Mouse (Mus musculus): ENCODE results near the gene E2f3. TPM values are rescaled to one million over a fixed set of nuclear protein-coding genes. Genes with fewer than 3 reads are reported as not detected.
A peak's percentile ranks its signal among the peaks of the same experiment; 100 is the strongest.

The E2f3 gene
- polyA plus RNA-seq, 1 experiment from 2014 or later: 10.4 TPM

DNA sequence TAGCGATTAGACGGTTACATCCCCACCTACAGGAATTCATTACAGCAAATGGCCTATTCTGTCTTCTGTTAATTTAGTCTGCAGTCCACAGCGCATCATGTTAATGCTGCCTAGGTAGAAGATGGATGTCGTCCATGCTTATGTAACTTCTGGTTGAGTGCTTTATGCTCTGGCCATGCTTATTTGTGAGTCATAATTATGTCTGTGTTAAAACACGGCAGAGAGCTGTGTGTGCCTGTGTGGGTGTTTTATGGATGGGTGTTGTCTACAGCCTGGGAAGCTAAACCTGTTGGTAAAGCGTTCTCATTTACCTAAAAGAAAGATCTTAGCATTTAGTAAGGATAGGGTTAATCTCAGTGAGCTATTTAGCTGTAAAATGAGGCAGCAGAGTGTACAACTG is 26.4 kb upstream of the E2f3 start:
- WGBS (ENCODE audit: insufficient replicate concordance): 79% methylated on average over 6 of the region's 6 CpGs
- Histone ChIP-seq H3K9me3 (replicated peaks; ENCODE audit: control insufficient read depth, low read length) (no peaks in the 10 kb centered on the region), H3K27ac (ENCODE audit: low read depth, low read length) (no peak overlapping the region), H3K36me3 (ENCODE audit: control insufficient read depth, insufficient read depth, low read length) (no peaks in the 10 kb centered on the region), H3K27me3 (ENCODE audit: control insufficient read depth, insufficient read depth, low read length) (no peaks in the 10 kb centered on the region), H3K4me1 (ENCODE audit: control insufficient read depth, insufficient read depth, low read length) (no peaks in the 10 kb centered on the region), H3K4me2 (no peak overlapping the region), H3K9ac (ENCODE audit: low read depth, low read length) (no peak overlapping the region), H3K4me3 (ENCODE audit: low read depth, low read length) (no peak overlapping the region)
- ATAC-seq (replicated peaks; ENCODE audit: insufficient number of reproducible peaks, low FRiP score, low TSS enrichment): no peak

DNA sequence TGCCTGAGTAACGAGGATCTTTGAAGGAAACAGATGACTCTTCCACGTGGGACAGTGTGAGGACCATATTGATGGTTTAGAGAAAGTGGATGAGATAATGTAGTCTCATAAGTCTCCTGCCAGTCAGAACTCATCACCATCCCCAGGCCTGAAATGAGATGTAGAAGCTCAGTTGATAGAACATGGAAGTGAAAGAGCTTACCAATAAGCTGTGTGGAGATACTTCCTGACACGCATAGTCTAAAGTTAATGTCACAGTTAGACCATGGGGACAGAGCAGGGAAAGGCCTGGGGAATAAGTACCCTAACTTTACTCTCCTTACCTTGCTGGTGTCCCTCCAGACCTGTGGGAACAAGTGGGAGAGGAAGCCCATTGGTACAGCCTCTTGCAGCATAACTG is 22.9 kb upstream of the E2f3 start:
- WGBS (ENCODE audit: insufficient replicate concordance): 70% methylated on average over 3 of the region's 3 CpGs
- no peak overlapping the region for H3K9ac ChIP-seq (ENCODE audit: low read depth, low read length)
- no peak overlapping the region for H3K4me2 ChIP-seq
- 0 out of 2 replicates have a peak, but pooled peaks cover 4% of the 10 kb centered on the region for H3K4me1 ChIP-seq (ENCODE audit: control insufficient read depth, insufficient read depth, low read length)
- no peak for ATAC-seq (replicated peaks; ENCODE audit: insufficient number of reproducible peaks, low FRiP score, low TSS enrichment)
- no peak overlapping the region for H3K27ac ChIP-seq (ENCODE audit: low read depth, low read length)
- no peaks in the 10 kb centered on the region for H3K36me3 ChIP-seq (ENCODE audit: control insufficient read depth, insufficient read depth, low read length)
- H3K27me3 ChIP-seq (ENCODE audit: control insufficient read depth, insufficient read depth, low read length): no peaks in the 10 kb centered on the region
- H3K4me3 ChIP-seq (ENCODE audit: low read depth, low read length): no peak overlapping the region
- H3K9me3 ChIP-seq (replicated peaks; ENCODE audit: control insufficient read depth, low read length): no peaks in the 10 kb centered on the region

DNA sequence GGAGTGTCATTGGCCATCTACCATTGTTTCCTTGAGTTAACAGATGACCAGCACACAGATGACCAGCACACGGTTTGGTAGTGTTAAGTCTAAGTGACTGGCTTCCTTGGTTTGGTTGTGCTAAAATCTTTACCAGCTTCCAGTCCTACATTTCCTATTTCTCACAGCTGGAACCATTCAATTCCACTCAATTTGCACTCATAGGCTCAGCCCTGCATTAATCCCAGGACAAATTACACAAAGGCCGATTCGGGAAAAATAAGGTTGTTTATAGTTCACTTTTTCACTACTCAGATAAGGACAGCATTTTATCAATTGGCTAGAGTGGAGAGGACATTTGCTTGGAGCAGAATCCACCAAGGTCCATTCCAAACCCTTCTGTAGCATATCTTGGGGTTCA is 19.6 kb upstream of the E2f3 start:
- Histone ChIP-seq H3K4me3 (ENCODE audit: low read depth, low read length) (no peak overlapping the region), H3K4me2 (no peak overlapping the region), H3K27ac (ENCODE audit: low read depth, low read length) (no peak overlapping the region), H3K27me3 (ENCODE audit: control insufficient read depth, insufficient read depth, low read length) (no peaks in the 10 kb centered on the region), H3K4me1 (ENCODE audit: control insufficient read depth, insufficient read depth, low read length) (peaks cover 9% of the 10 kb centered on the region; the same call in 1 of the 2 replicates), H3K9ac (ENCODE audit: low read depth, low read length) (no peak overlapping the region), H3K36me3 (ENCODE audit: control insufficient read depth, insufficient read depth, low read length) (no peaks in the 10 kb centered on the region), H3K9me3 (replicated peaks; ENCODE audit: control insufficient read depth, low read length) (no peaks in the 10 kb centered on the region)
- no peak for ATAC-seq (replicated peaks; ENCODE audit: insufficient number of reproducible peaks, low FRiP score, low TSS enrichment)
- WGBS (ENCODE audit: insufficient replicate concordance): 83% methylated on average over 3 of the region's 3 CpGs

- no peaks in the 10 kb centered on the region for H3K27me3 ChIP-seq (ENCODE audit: control insufficient read depth, insufficient read depth, low read length)
- H3K9me3 ChIP-seq (replicated peaks; ENCODE audit: control insufficient read depth, low read length): no peaks in the 10 kb centered on the region
- H3K4me2 ChIP-seq: no peak overlapping the region
- H3K4me3 ChIP-seq (ENCODE audit: low read depth, low read length): no peak overlapping the region
- 84% methylated on average over 5 of the region's 5 CpGs for WGBS (ENCODE audit: insufficient replicate concordance)
- H3K27ac ChIP-seq (ENCODE audit: low read depth, low read length): no peak overlapping the region
- H3K36me3 ChIP-seq (ENCODE audit: control insufficient read depth, insufficient read depth, low read length): no peaks in the 10 kb centered on the region
- H3K9ac ChIP-seq (ENCODE audit: low read depth, low read length): no peak overlapping the region
- ATAC-seq (replicated peaks; ENCODE audit: insufficient number of reproducible peaks, low FRiP score, low TSS enrichment): no peak
- H3K4me1 ChIP-seq (ENCODE audit: control insufficient read depth, insufficient read depth, low read length): peaks cover 9% of the 10 kb centered on the region; the same call in 1 of the 2 replicates
Observed at GRCm38 (mm10) chr13:30004849-30005248, 19.0 kb upstream of the E2f3 start.

DNA sequence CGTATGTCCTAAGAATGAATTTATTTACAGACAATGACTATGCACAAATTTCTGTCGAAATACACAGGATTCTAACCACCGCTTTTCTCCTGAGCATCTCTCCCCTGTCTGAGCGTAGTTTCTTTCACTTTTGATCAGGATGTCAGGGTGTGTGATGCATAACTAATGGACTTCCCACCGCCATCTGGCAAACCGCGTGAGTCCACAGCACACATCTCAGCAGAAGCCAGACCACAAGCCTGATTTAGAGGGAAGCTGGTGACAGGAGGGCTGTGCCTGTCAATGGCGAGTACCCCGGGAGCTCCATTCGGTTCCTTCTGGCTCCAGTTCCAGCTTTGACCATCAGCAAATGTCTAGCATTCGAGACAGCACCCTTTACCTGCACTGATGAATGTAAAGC is 17.3 kb upstream of the E2f3 start:
- H3K9me3 ChIP-seq (replicated peaks; ENCODE audit: control insufficient read depth, low read length): no peaks in the 10 kb centered on the region
- no peak overlapping the region for H3K27ac ChIP-seq (ENCODE audit: low read depth, low read length)
- WGBS (ENCODE audit: insufficient replicate concordance): 51% methylated on average over 11 of the region's 11 CpGs
- peaks cover 9% of the 10 kb centered on the region; the same call in 1 of the 2 replicates for H3K4me1 ChIP-seq (ENCODE audit: control insufficient read depth, insufficient read depth, low read length)
- no peak overlapping the region for H3K4me2 ChIP-seq
- H3K36me3 ChIP-seq (ENCODE audit: control insufficient read depth, insufficient read depth, low read length): no peaks in the 10 kb centered on the region
- H3K4me3 ChIP-seq (ENCODE audit: low read depth, low read length): no peak overlapping the region
- H3K9ac ChIP-seq (ENCODE audit: low read depth, low read length): no peak overlapping the region
- ATAC-seq (replicated peaks; ENCODE audit: insufficient number of reproducible peaks, low FRiP score, low TSS enrichment): no peak
- H3K27me3 ChIP-seq (ENCODE audit: control insufficient read depth, insufficient read depth, low read length): no peaks in the 10 kb centered on the region

- 50% methylated on average over 5 of the region's 5 CpGs for WGBS (ENCODE audit: insufficient replicate concordance)
- peaks cover 9% of the 10 kb centered on the region; the same call in 1 of the 2 replicates for H3K4me1 ChIP-seq (ENCODE audit: control insufficient read depth, insufficient read depth, low read length)
- no peaks in the 10 kb centered on the region for H3K27me3 ChIP-seq (ENCODE audit: control insufficient read depth, insufficient read depth, low read length)
- no peaks in the 10 kb centered on the region for H3K36me3 ChIP-seq (ENCODE audit: control insufficient read depth, insufficient read depth, low read length)
- H3K27ac ChIP-seq (ENCODE audit: low read depth, low read length): no peak overlapping the region
- H3K9ac ChIP-seq (ENCODE audit: low read depth, low read length): no peak overlapping the region
- H3K9me3 ChIP-seq (replicated peaks; ENCODE audit: control insufficient read depth, low read length): no peaks in the 10 kb centered on the region
- no peak overlapping the region for H3K4me3 ChIP-seq (ENCODE audit: low read depth, low read length)
- H3K4me2 ChIP-seq: no peak overlapping the region
- ATAC-seq (replicated peaks; ENCODE audit: insufficient number of reproducible peaks, low FRiP score, low TSS enrichment): no peak
Observed at GRCm38 (mm10) chr13:30001041-30001440, 15.2 kb upstream of the E2f3 start.

DNA sequence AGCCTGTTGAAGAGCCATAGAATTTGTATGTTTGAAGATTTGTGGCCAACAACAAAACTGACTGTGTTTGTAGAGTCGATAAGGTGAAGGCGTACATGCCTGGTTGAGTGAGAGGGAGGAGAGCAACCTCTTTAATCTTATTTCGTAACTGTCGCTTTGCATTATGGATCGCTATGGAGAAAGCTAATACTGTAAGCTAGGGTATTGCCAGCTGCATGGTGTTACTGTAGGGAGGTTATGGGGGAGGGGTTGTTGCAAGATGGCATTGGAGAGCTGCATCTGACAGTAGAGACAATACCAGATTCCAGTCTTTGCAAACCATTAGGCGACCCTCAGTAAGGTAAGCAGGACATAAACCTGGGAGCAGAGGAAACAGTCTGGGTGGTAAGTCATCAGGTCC is 2.1 kb upstream of the E2f3 start:
- no peak for ATAC-seq (replicated peaks; ENCODE audit: insufficient number of reproducible peaks, low FRiP score, low TSS enrichment)
- Histone ChIP-seq H3K4me1 (ENCODE audit: control insufficient read depth, insufficient read depth, low read length) (peaks cover 8% of the 10 kb centered on the region; the same call in 1 of the 2 replicates), H3K9ac (ENCODE audit: low read depth, low read length) (no peak overlapping the region), H3K36me3 (ENCODE audit: control insufficient read depth, insufficient read depth, low read length) (no peaks in the 10 kb centered on the region), H3K27me3 (ENCODE audit: control insufficient read depth, insufficient read depth, low read length) (no peaks in the 10 kb centered on the region), H3K27ac (ENCODE audit: low read depth, low read length) (no peak overlapping the region), H3K9me3 (replicated peaks; ENCODE audit: control insufficient read depth, low read length) (no peaks in the 10 kb centered on the region), H3K4me3 (ENCODE audit: low read depth, low read length) (no peak overlapping the region), H3K4me2 (no peak overlapping the region)
- 83% methylated on average over 6 of the region's 6 CpGs for WGBS (ENCODE audit: insufficient replicate concordance)

DNA sequence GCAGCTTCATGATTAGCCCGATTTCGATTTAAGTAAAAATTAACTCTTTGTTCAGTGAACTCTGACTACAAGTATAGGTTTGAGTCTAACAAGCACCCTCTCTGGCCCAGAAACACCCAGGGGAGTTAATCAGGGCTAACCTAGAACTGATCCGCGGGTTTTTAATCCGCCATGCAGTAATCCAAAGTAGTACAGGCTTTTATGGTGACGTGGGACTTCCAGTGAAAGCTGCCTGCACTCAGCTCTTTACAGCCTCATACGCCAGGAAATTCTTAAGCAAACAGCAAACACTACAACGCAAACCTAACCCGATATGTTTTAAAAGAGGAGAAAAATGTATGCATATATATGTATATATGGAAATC is 875 bp upstream of the E2f3 start:
- Histone ChIP-seq H3K36me3 (ENCODE audit: control insufficient read depth, insufficient read depth, low read length) (no peaks in the 10 kb centered on the region), H3K9me3 (replicated peaks; ENCODE audit: control insufficient read depth, low read length) (no peaks in the 10 kb centered on the region), H3K27ac (ENCODE audit: low read depth, low read length) (peak overlapping the region; percentile 70), H3K4me1 (ENCODE audit: control insufficient read depth, insufficient read depth, low read length) (peaks cover 9% of the 10 kb centered on the region; the same call in 1 of the 2 replicates), H3K4me2 (peak overlapping the region; percentile 87), H3K4me3 (ENCODE audit: low read depth, low read length) (peak overlapping the region; percentile 98), H3K27me3 (ENCODE audit: control insufficient read depth, insufficient read depth, low read length) (no peaks in the 10 kb centered on the region), H3K9ac (ENCODE audit: low read depth, low read length) (peak overlapping the region; percentile 39; the same call in 1 of the 2 replicates)
- ATAC-seq (replicated peaks; ENCODE audit: insufficient number of reproducible peaks, low FRiP score, low TSS enrichment): no peak
- WGBS (ENCODE audit: insufficient replicate concordance): 16% methylated on average over 9 of the region's 9 CpGs

GRCm38 (mm10) chr13:29985101-29985854 is 585 bp downstream of the E2f3 start:
- peak overlapping the region; percentile 98 for H3K4me3 ChIP-seq (ENCODE audit: low read depth, low read length)
- H3K36me3 ChIP-seq (ENCODE audit: control insufficient read depth, insufficient read depth, low read length): no peaks in the 10 kb centered on the region
- under 1% methylated on average over 50 of the region's 62 CpGs for WGBS (ENCODE audit: insufficient replicate concordance)
- no peaks in the 10 kb centered on the region for H3K9me3 ChIP-seq (replicated peaks; ENCODE audit: control insufficient read depth, low read length)
- ATAC-seq (replicated peaks; ENCODE audit: insufficient number of reproducible peaks, low FRiP score, low TSS enrichment): no peak
- peak overlapping the region; percentile 97 for H3K27ac ChIP-seq (ENCODE audit: low read depth, low read length)
- peak overlapping the region; percentile 100 for H3K9ac ChIP-seq (ENCODE audit: low read depth, low read length)
- peak overlapping the region; percentile 87 for H3K4me2 ChIP-seq
- no peaks in the 10 kb centered on the region for H3K27me3 ChIP-seq (ENCODE audit: control insufficient read depth, insufficient read depth, low read length)
- H3K4me1 ChIP-seq (ENCODE audit: control insufficient read depth, insufficient read depth, low read length): peaks cover 18% of the 10 kb centered on the region
